Mouse (Mus musculus): Measurements from ENCODE around the gene Sdc4. TPM values are rescaled to one million over a fixed set of nuclear protein-coding genes. Genes with fewer than 3 reads are reported as not detected.
A peak's percentile ranks its signal among the peaks of the same experiment; 100 is the strongest.

Gene Sdc4
- total and polyA plus RNA-seq, 3 experiments: 14.7 to 26.0 (median 20.2) TPM

GRCm38 (mm10) chr2:164421979-164422378 lies 21.7 kb downstream of the Sdc4 start:
- no peak overlapping the region for H3K9ac ChIP-seq (ENCODE audit: low read depth, low read length)
- intact Hi-C loops (cut with DNase I): loop anchor here (2.0 kb wide), 1 partner anchor 75 kb away; the partner anchor contains the start of gene Pigt
- H3K27me3 ChIP-seq (ENCODE audit: control insufficient read depth, insufficient read depth, low read length): no peaks in the 10 kb centered on the region
- 87% methylated on average over 8 of the region's 8 CpGs for whole genome bisulfite sequencing
- no peak overlapping the region for H3K4me3 ChIP-seq
- no peak for TF ChIP-seq CTCF (IDR thresholded peaks at IDR 0.05)
- TF ChIP-seq POLR2A (IDR thresholded peaks at IDR 0.05; ENCODE audit: insufficient read depth, low read depth, low read length): no peak
- TF ChIP-seq EP300 (IDR thresholded peaks at IDR 0.05; ENCODE audit: insufficient read depth, low read depth, low read length): no peak
- no peaks in the 10 kb centered on the region for H3K4me1 ChIP-seq (ENCODE audit: control insufficient read depth, insufficient read depth, low read length)
- no peaks in the 10 kb centered on the region for H3K36me3 ChIP-seq (ENCODE audit: control insufficient read depth, insufficient read depth, low read length)
- no peaks in the 10 kb centered on the region for H3K79me2 ChIP-seq (replicated peaks; ENCODE audit: control insufficient read depth, insufficient read depth, low read length)
- H3K27ac ChIP-seq: no peak overlapping the region
- DNase-seq: no peak

DNA sequence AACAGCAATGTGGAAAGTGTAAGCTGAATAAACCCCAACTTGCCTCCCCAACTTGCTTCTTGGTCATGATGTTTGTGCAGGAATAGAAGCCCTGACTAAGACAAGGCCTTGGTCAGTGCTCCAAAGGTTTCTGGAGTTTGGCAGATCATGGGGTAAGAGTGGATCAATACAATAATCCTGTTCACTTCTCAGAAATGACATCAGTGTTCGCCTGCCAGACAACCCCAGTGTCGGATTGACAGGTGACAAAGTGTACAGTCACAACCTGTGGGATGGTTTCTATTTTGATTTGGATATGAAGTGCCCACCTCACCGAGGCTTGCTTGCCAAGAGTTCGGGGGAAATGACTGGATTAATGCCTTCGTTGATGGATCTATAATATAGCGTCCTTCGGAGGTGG lies 22.4 kb downstream of the Sdc4 start:
- DNase-seq: no peak
- Histone ChIP-seq H3K79me2 (replicated peaks; ENCODE audit: control insufficient read depth, insufficient read depth, low read length) (no peaks in the 10 kb centered on the region), H3K4me3 (no peak overlapping the region), H3K4me1 (ENCODE audit: control insufficient read depth, insufficient read depth, low read length) (no peaks in the 10 kb centered on the region), H3K36me3 (ENCODE audit: control insufficient read depth, insufficient read depth, low read length) (no peaks in the 10 kb centered on the region), H3K9ac (ENCODE audit: low read depth, low read length) (no peak overlapping the region), H3K27me3 (ENCODE audit: control insufficient read depth, insufficient read depth, low read length) (no peaks in the 10 kb centered on the region), H3K27ac (no peak overlapping the region)
- intact Hi-C loops (cut with DNase I): loop anchor here (2.0 kb wide), 1 partner anchor 75 kb away; the partner anchor contains the start of gene Pigt
- WGBS: 90% methylated on average over 7 of the region's 7 CpGs
- no peak for TF ChIP-seq CTCF (IDR thresholded peaks at IDR 0.05)
- TF ChIP-seq POLR2A (IDR thresholded peaks at IDR 0.05; ENCODE audit: insufficient read depth, low read depth, low read length): no peak
- TF ChIP-seq EP300 (IDR thresholded peaks at IDR 0.05; ENCODE audit: insufficient read depth, low read depth, low read length): no peak

- no peak overlapping the region for H3K9ac ChIP-seq (ENCODE audit: low read depth, low read length)
Measured at GRCm38 (mm10) chr2:164419489-164419888, 24.2 kb downstream of the Sdc4 start.

DNA sequence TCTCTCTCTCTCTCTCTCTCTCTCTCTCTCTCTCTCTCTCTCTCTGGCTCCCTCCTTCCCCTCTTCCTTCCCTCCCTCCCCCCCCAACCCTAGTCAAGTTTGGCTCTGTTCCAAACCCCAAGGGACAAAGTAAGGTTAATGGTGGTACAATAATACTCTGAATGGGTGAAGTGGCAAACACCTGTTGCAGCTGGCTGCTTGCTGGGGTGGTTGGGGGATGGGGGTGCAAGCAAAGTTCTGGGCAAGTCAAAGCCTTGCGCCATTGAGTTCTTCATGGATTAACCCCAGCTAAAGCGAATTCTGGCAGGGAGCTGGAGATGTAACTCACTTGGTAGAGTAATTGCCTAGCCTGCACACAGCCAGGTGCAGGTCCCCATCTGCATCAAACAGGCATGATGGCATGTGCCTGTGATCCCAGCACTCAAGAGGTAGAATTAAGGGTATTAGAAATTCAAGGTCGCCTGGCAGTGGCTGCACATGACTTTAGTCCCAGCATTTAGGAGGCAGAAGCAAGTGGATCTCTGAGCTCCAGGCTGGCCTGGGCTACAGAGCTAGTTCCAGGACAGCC lies 25.3 kb downstream of the Sdc4 start:
- TF ChIP-seq CTCF (IDR thresholded peaks at IDR 0.05) (no peak), EP300 (IDR thresholded peaks at IDR 0.05; ENCODE audit: insufficient read depth, low read depth, low read length) (no peak), POLR2A (IDR thresholded peaks at IDR 0.05; ENCODE audit: insufficient read depth, low read depth, low read length) (no peak)
- Histone ChIP-seq H3K4me3 (no peak overlapping the region), H3K27me3 (ENCODE audit: control insufficient read depth, insufficient read depth, low read length) (peaks cover 3% of the 10 kb centered on the region), H3K79me2 (replicated peaks; ENCODE audit: control insufficient read depth, insufficient read depth, low read length) (no peaks in the 10 kb centered on the region), H3K4me1 (ENCODE audit: control insufficient read depth, insufficient read depth, low read length) (no peaks in the 10 kb centered on the region), H3K9ac (ENCODE audit: low read depth, low read length) (no peak overlapping the region), H3K36me3 (ENCODE audit: control insufficient read depth, insufficient read depth, low read length) (no peaks in the 10 kb centered on the region), H3K27ac (no peak overlapping the region)
- WGBS: 55% methylated on average over 3 of the region's 3 CpGs
- no peak for DNase-seq
- intact Hi-C loops (cut with DNase I): loop anchor here (5.0 kb wide), 1 partner anchor 309 kb away; no protein-coding TSS in a partner anchor

More at GRCm38 (mm10) chr2:164419489-164419888, 24.2 kb downstream of the Sdc4 start:
- no peak overlapping the region for H3K27ac ChIP-seq
- H3K27me3 ChIP-seq (ENCODE audit: control insufficient read depth, insufficient read depth, low read length): no peaks in the 10 kb centered on the region
- no peaks in the 10 kb centered on the region for H3K36me3 ChIP-seq (ENCODE audit: control insufficient read depth, insufficient read depth, low read length)
- intact Hi-C loops (cut with DNase I): loop anchor here (5.0 kb wide), 1 partner anchor 308 kb away; no protein-coding TSS in a partner anchor
- no peaks in the 10 kb centered on the region for H3K79me2 ChIP-seq (replicated peaks; ENCODE audit: control insufficient read depth, insufficient read depth, low read length)
- 26% methylated on average over 3 of the region's 3 CpGs for WGBS
- DNase-seq: no peak
- H3K4me1 ChIP-seq (ENCODE audit: control insufficient read depth, insufficient read depth, low read length): no peaks in the 10 kb centered on the region
- no peak for TF ChIP-seq CTCF (IDR thresholded peaks at IDR 0.05)
- no peak for TF ChIP-seq POLR2A (IDR thresholded peaks at IDR 0.05; ENCODE audit: insufficient read depth, low read depth, low read length)
- TF ChIP-seq EP300 (IDR thresholded peaks at IDR 0.05; ENCODE audit: insufficient read depth, low read depth, low read length): no peak
- H3K4me3 ChIP-seq: no peak overlapping the region

DNA sequence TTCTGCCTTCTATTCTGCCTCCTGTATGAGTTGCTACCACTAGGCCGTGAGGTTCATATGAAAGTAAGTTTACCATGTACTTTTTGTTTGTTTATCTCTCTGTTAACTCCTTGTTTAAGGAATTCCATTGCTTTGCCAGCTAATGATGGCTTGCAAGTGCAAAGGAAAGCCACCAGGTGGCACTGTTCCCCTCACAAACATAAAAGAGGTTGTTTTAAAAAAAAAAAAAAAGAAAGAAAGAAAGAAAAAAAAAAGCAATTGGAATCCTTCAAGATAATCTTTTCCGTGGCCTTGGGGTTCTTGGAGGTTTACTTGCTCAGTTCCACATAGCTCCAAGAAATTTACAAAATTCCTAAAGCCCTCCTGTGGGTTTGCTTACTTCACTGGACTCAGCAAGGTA lies 26.5 kb downstream of the Sdc4 start:
- H3K79me2 ChIP-seq (replicated peaks; ENCODE audit: control insufficient read depth, insufficient read depth, low read length): no peaks in the 10 kb centered on the region
- no peak overlapping the region for H3K27ac ChIP-seq
- H3K36me3 ChIP-seq (ENCODE audit: control insufficient read depth, insufficient read depth, low read length): no peaks in the 10 kb centered on the region
- no peaks in the 10 kb centered on the region for H3K4me1 ChIP-seq (ENCODE audit: control insufficient read depth, insufficient read depth, low read length)
- intact Hi-C loops (cut with DNase I): loop anchor here (1.0 to 5.0 kb wide), 3 partner anchors 40 to 310 kb away; partner anchors contain the start of gene Sys1
- no peak overlapping the region for H3K9ac ChIP-seq (ENCODE audit: low read depth, low read length)
- DNase-seq: no peak
- 0% methylated on average over 2 of the region's 2 CpGs for WGBS
- TF ChIP-seq EP300 (IDR thresholded peaks at IDR 0.05; ENCODE audit: insufficient read depth, low read depth, low read length) (no peak), CTCF (IDR thresholded peaks at IDR 0.05) (peak; percentile 94)
- no peak overlapping the region for H3K4me3 ChIP-seq
- H3K27me3 ChIP-seq (ENCODE audit: control insufficient read depth, insufficient read depth, low read length): peaks cover 5% of the 10 kb centered on the region

- H3K27me3 ChIP-seq (ENCODE audit: control insufficient read depth, insufficient read depth, low read length): peaks cover 5% of the 10 kb centered on the region
- WGBS: 50% methylated on average over 10 of the region's 10 CpGs
- H3K4me3 ChIP-seq: no peak overlapping the region
Measured at GRCm38 (mm10) chr2:164414581-164414980, 29.1 kb downstream of the Sdc4 start.

More at GRCm38 (mm10) chr2:164414581-164414980, 29.1 kb downstream of the Sdc4 start:
- TF ChIP-seq EP300 (IDR thresholded peaks at IDR 0.05; ENCODE audit: insufficient read depth, low read depth, low read length): no peak
- no peak for TF ChIP-seq POLR2A (IDR thresholded peaks at IDR 0.05; ENCODE audit: insufficient read depth, low read depth, low read length)
- TF ChIP-seq CTCF (IDR thresholded peaks at IDR 0.05): no peak
- Histone ChIP-seq H3K27ac (no peak overlapping the region), H3K79me2 (replicated peaks; ENCODE audit: control insufficient read depth, insufficient read depth, low read length) (no peaks in the 10 kb centered on the region), H3K4me1 (ENCODE audit: control insufficient read depth, insufficient read depth, low read length) (no peaks in the 10 kb centered on the region), H3K36me3 (ENCODE audit: control insufficient read depth, insufficient read depth, low read length) (no peaks in the 10 kb centered on the region), H3K9ac (ENCODE audit: low read depth, low read length) (no peak overlapping the region)
- no peak for DNase-seq
- intact Hi-C loops (cut with DNase I): no loop called here

Measured in heart, adult 2 months (tissue).